Mouse (Mus musculus) CH12.LX (cell line): ENCODE data around the gene AW011738. TPM values are rescaled to one million over a fixed set of nuclear protein-coding genes. Genes with fewer than 3 reads are reported as not detected.

Experiments
- DNase-seq: peaks from one replicate; pipeline ENCODE4 v3.0.0-alpha.2; 2013; ENCODE audit errors: extremely low read depth
- H3K27ac ChIP-seq: 2 replicates; pipeline ENCODE4 v1.5.1; 2012; ENCODE audit warnings: low read depth, mild to moderate bottlenecking, control low read depth, moderate library complexity; ENCODE audit not compliant: insufficient read depth
- H3K27me3 ChIP-seq: replicated peaks from 2 replicates; pipeline ENCODE3; 2012; ENCODE audit warnings: inconsistent platforms
- H3K36me3 ChIP-seq, 2 experiments: replicated peaks in 1 of 2; 2 replicates each; pipeline versions ENCODE3 to v1.6.1; 2012; ENCODE audit warnings: inconsistent platforms in 1 of 2, low read length in 1 of 2, mild to moderate bottlenecking in 1 of 2, mixed read lengths in 1 of 2, moderate library complexity in 1 of 2; ENCODE audit not compliant: control insufficient read depth in 1 of 2, insufficient read depth in 1 of 2
- H3K4me1 ChIP-seq, 2 experiments: 2 replicates each; pipeline ENCODE4 v1.6.1; 2012; ENCODE audit warnings: inconsistent platforms in 1 of 2, moderate library complexity in 1 of 2; ENCODE audit not compliant: insufficient read depth in 2 of 2, control insufficient read depth in 1 of 2
- H3K4me2 ChIP-seq: 2 replicates; pipeline ENCODE4 v1.6.1; 2012; ENCODE audit warnings: low read depth, mild to moderate bottlenecking, control low read depth; ENCODE audit not compliant: poor library complexity, insufficient read depth, severe bottlenecking
- H3K4me3 ChIP-seq, 3 experiments: fragments of 150-350 bp in 1 of 3; sonication (generic) in 1 of 3; replicated peaks in 1 of 3; 2 replicates each; pipeline versions ENCODE3 to v1.5.1; 2011 to 2012; ENCODE audit warnings: low read depth in 2 of 3, low read length in 2 of 3, mild to moderate bottlenecking in 2 of 3, moderate library complexity in 2 of 3, control low read depth in 1 of 3, improper control_type of control experiment in 1 of 3, inconsistent platforms in 1 of 3, mixed read lengths in 1 of 3; ENCODE audit not compliant: poor library complexity in 1 of 3
- H3K79me2 ChIP-seq: replicated peaks from 2 replicates; pipeline ENCODE4 v1.6.1; 2012; ENCODE audit warnings: mild to moderate bottlenecking, moderate library complexity; ENCODE audit not compliant: control insufficient read depth, poor library complexity, insufficient read depth, severe bottlenecking; ENCODE audit errors: extremely low read depth
- H3K9ac ChIP-seq: 2 replicates; pipeline ENCODE4 v1.6.1; 2012; ENCODE audit warnings: low read depth, mild to moderate bottlenecking, control low read depth, moderate library complexity; ENCODE audit not compliant: insufficient read depth
- H3K9me3 ChIP-seq: replicated peaks from 2 replicates; pipeline ENCODE3; 2012; ENCODE audit warnings: low read length, inconsistent platforms, mixed read lengths
- CTCF ChIP-seq, 2 experiments: IDR thresholded peaks in 1 of 2; conservative IDR thresholded peaks in 1 of 2; 2 replicates each; pipeline ENCODE4 v1.5.1; 2011 to 2012; ENCODE audit warnings: low read depth in 2 of 2, low read length in 2 of 2, improper control_type of control experiment in 1 of 2, inconsistent platforms in 1 of 2, mild to moderate bottlenecking in 1 of 2, moderate library complexity in 1 of 2
- ELF1 ChIP-seq: IDR thresholded peaks from 2 replicates; pipeline ENCODE4 v1.6.1; 2014; ENCODE audit warnings: low read depth, mild to moderate bottlenecking, inconsistent platforms, low read length, improper control_type of control experiment
- EP300 ChIP-seq: IDR thresholded peaks from 2 replicates; pipeline ENCODE4 v1.6.1; 2011; ENCODE audit warnings: low read length, improper control_type of control experiment
- HCFC1 ChIP-seq: IDR thresholded peaks from 2 replicates; pipeline ENCODE4 v1.6.1; 2012; ENCODE audit warnings: low read depth, mild to moderate bottlenecking, inconsistent platforms, low read length, improper control_type of control experiment
- JUN ChIP-seq: IDR thresholded peaks from 2 replicates; pipeline ENCODE4 v1.6.1; 2011; ENCODE audit warnings: low read depth, mild to moderate bottlenecking, low read length, improper control_type of control experiment, moderate library complexity; ENCODE audit not compliant: insufficient read depth
- JUND ChIP-seq: conservative IDR thresholded peaks from 2 replicates; pipeline ENCODE4 v1.6.1; 2011; ENCODE audit warnings: low read depth, low read length, improper control_type of control experiment
- MAFK ChIP-seq: IDR thresholded peaks from 2 replicates; pipeline ENCODE4 v1.6.1; 2011; ENCODE audit warnings: low read length, improper control_type of control experiment; ENCODE audit not compliant: insufficient replicate concordance
- MAX ChIP-seq: IDR thresholded peaks from 2 replicates; pipeline ENCODE4 v1.6.1; 2011; ENCODE audit warnings: low read length, improper control_type of control experiment
- MAZ ChIP-seq: IDR thresholded peaks from 2 replicates; pipeline ENCODE4 v1.6.1; 2012; ENCODE audit warnings: low read depth, mild to moderate bottlenecking, inconsistent platforms, low read length, improper control_type of control experiment, moderate library complexity
- MEF2A ChIP-seq: IDR thresholded peaks from 2 replicates; pipeline ENCODE4 v1.6.1; 2014; ENCODE audit warnings: low read depth, mild to moderate bottlenecking, inconsistent platforms, low read length, improper control_type of control experiment, borderline replicate concordance
- MXI1 ChIP-seq: IDR thresholded peaks from 2 replicates; pipeline ENCODE4 v1.6.1; 2011; ENCODE audit warnings: mild to moderate bottlenecking, low read depth, low read length, improper control_type of control experiment
- NELFE ChIP-seq: IDR thresholded peaks from 2 replicates; pipeline ENCODE4 v1.6.1; 2011; ENCODE audit warnings: low read depth, low read length, improper control_type of control experiment
- NRF1 ChIP-seq: IDR thresholded peaks from 2 replicates; pipeline ENCODE4 v1.6.1; 2014; ENCODE audit warnings: low read depth, mild to moderate bottlenecking, inconsistent platforms, low read length, improper control_type of control experiment, moderate library complexity
- PAX5 ChIP-seq: IDR thresholded peaks from 2 replicates; pipeline ENCODE4 v1.6.1; 2012; ENCODE audit warnings: low read length, inconsistent platforms, mixed read lengths
- POLR2A ChIP-seq: IDR thresholded peaks from 2 replicates; pipeline ENCODE4 v1.6.1; 2011; ENCODE audit warnings: low read depth, mild to moderate bottlenecking, improper control_type of control experiment, low read length
- POLR2AphosphoS2 ChIP-seq: IDR thresholded peaks from 2 replicates; pipeline ENCODE4 v1.6.1; 2011; ENCODE audit warnings: low read depth, low read length, improper control_type of control experiment
- RAD21 ChIP-seq: IDR thresholded peaks from 2 replicates; pipeline ENCODE4 v1.6.1; 2011; ENCODE audit warnings: low read depth, mild to moderate bottlenecking, low read length, improper control_type of control experiment, moderate library complexity
- SIN3A ChIP-seq: IDR thresholded peaks from 2 replicates; pipeline ENCODE4 v1.6.1; 2012; ENCODE audit warnings: low read length, improper control_type of control experiment, inconsistent platforms
- UBTF ChIP-seq: IDR thresholded peaks from 2 replicates; pipeline ENCODE4 v1.6.1; 2012; ENCODE audit warnings: low read depth, mild to moderate bottlenecking, inconsistent platforms, low read length, improper control_type of control experiment, moderate library complexity
- ZC3H11A ChIP-seq: IDR thresholded peaks from 2 replicates; pipeline ENCODE4 v1.6.1; 2012; ENCODE audit warnings: low read depth, mild to moderate bottlenecking, inconsistent platforms, low read length, improper control_type of control experiment
- ZKSCAN1 ChIP-seq: IDR thresholded peaks from 2 replicates; pipeline ENCODE4 v1.6.1; 2012; ENCODE audit warnings: low read depth, inconsistent platforms, low read length, improper control_type of control experiment, borderline replicate concordance
- ZMIZ1 ChIP-seq: IDR thresholded peaks from 2 replicates; pipeline ENCODE4 v1.6.1; 2012; ENCODE audit warnings: low read depth, mild to moderate bottlenecking, inconsistent platforms, low read length, improper control_type of control experiment
- ZNF384 ChIP-seq: IDR thresholded peaks from 2 replicates; pipeline ENCODE4 v1.6.1; 2012; ENCODE audit warnings: low read depth, low read length, improper control_type of control experiment, inconsistent platforms
- dilution Hi-C: fragments of 300-500 bp; cut with MboI; formaldehyde crosslinking; loops from 2 replicates; pipeline ENCODE4 v1.14.3; 2020; ENCODE audit warnings: low sequenced_read_pairs; ENCODE audit not compliant: extremely low pct_unique_long_range_greater_than_20kb, extremely low pct_ligation_motif_present
- in situ Hi-C: fragments of 300-500 bp; cut with MboI; formaldehyde crosslinking; loops from 3 replicates; pipeline ENCODE4 v1.14.3; 2019; ENCODE audit warnings: low sequenced_read_pairs, low pct_ligation_motif_present, low pct_unique_long_range_greater_than_20kb, mixed read lengths
- polyA plus RNA-seq: library from polyadenylated mRNA; unstranded; fragments of >175 nt; gene quantifications from 2 replicates; pipeline ENCODE4 v1.2.1, GENCODE M21; 2012; ENCODE audit warnings: low read depth; ENCODE audit not compliant: insufficient read length
- total RNA-seq, 2 experiments: library from RNA; depleted of rRNA; stranded (reverse); fragments of 300-350 nt in 1 of 2; fragments of >200 nt in 1 of 2; gene quantifications; 2 replicates each; pipeline ENCODE4 v1.2.3; 2012 to 2014

AW011738 gene
- total RNA-seq (2012; rRNA removed) = 0.80 and 1.6 TPM in 2 replicates
- 0.15 TPM in 1 of 2 replicates, not detected in the other for total RNA-seq (2014; rRNA removed)
- 0.14 and 0.20 TPM in 2 replicates for polyA plus RNA-seq

- TF ChIP-seq MAX (0 out of 2 replicates have a peak, but pooled peaks have one; percentile 17), UBTF (0 out of 2 replicates have a peak, but pooled peaks have one; percentile 18), NRF1 (0 out of 2 replicates have a peak, but pooled peaks have one; percentile 6), ZKSCAN1 (no peak), POLR2A (peak; percentile 62), MEF2A (no peak), RAD21 (no peak), SIN3A (0 out of 2 replicates have a peak, but pooled peaks have one; percentile 27), ZMIZ1 (0 out of 2 replicates have a peak, but pooled peaks have one; percentile 22), MXI1 (peak; percentile 30; the same call in 1 of the 2 replicates), NELFE (peak; percentile 54; the same call in 1 of the 2 replicates), HCFC1 (peak; percentile 29; the same call in 1 of the 2 replicates), JUND (no peak), JUN (no peak), ELF1 (no peak), ZNF384 (no peak)
- Histone ChIP-seq H3K27ac (no peak within 1 kb of the TSS), H3K9ac (peak within 1 kb of the TSS; percentile 41), H3K79me2 (no peaks in the 10 kb centered on the region), H3K4me3 (peak within 1 kb of the TSS; percentile 36 to 65 (median 56)), H3K9me3 (no peaks in the 10 kb centered on the region), H3K27me3 (peaks cover 33% of the 10 kb centered on the region), H3K4me1 (peaks cover 12 to 38% of the 10 kb centered on the region in 2 experiments), H3K36me3 (no peaks in the 10 kb centered on the region), H3K4me2 (peak within 1 kb of the TSS; percentile 87)
- no peak for DNase-seq
- in situ Hi-C loops (no loop called here), dilution Hi-C loops (no loop called here)
Observed at GRCm38 (mm10) chr4:156203001-156203412, at the start of gene AW011738. Gene AW011738, plus strand, starts transcription at chr4:156203304.

- H3K9me3 ChIP-seq = peaks cover 11% of the 10 kb centered on the region
- H3K79me2 ChIP-seq = no peaks in the 10 kb centered on the region
- H3K9ac ChIP-seq = no peak overlapping the region
- no peak overlapping the region for H3K27ac ChIP-seq
- dilution Hi-C loops (no loop called here), in situ Hi-C loops (no loop called here)
- no peaks in the 10 kb centered on the region for H3K36me3 ChIP-seq
- DNase-seq = no peak
- no peak overlapping the region for H3K4me2 ChIP-seq
- H3K4me1 ChIP-seq = no peaks in the 10 kb centered on the region
- TF ChIP-seq MAZ = no peak
- no peak for TF ChIP-seq ZC3H11A
- no peak for TF ChIP-seq POLR2AphosphoS2
- TF ChIP-seq CTCF (conservative IDR thresholded peaks at IDR 0.05 in 1 of 2, IDR thresholded peaks at IDR 0.05 in 1 of 2; ENCODE audit: low read depth in 2 of 2, low read length in 2 of 2) = no peak
- no peak for TF ChIP-seq MAFK
- TF ChIP-seq EP300 = no peak
- TF ChIP-seq PAX5 = no peak
- no peak for TF ChIP-seq HCFC1
- TF ChIP-seq ZMIZ1 = no peak
- no peak for TF ChIP-seq SIN3A
- TF ChIP-seq JUN = no peak
- H3K27me3 ChIP-seq = no peaks in the 10 kb centered on the region
- no peak overlapping the region for H3K4me3 ChIP-seq
Observed at GRCm38 (mm10) chr4:156154771-156155170, 48.3 kb upstream of the AW011738 start.
